Mouse (Mus musculus): ENCODE measurements around the gene Ptpn11. TPM values are rescaled to one million over a fixed set of nuclear protein-coding genes. Genes with fewer than 3 reads are reported as not detected.

The Ptpn11 gene
- polyA plus RNA-seq, 1 experiment from 2014 or later: 23.5 TPM

GRCm38 (mm10) chr5:121158966-121159365 lies 32.2 kb downstream of the Ptpn11 start:
- H3K27ac ChIP-seq (replicated peaks): no peak overlapping the region
- no peak for DNase-seq (ENCODE audit: low spot score)
- 90% methylated on average over 7 of the region's 7 CpGs for WGBS
- H3K4me1 ChIP-seq: no peaks in the 10 kb centered on the region
- peaks cover 99% of the 10 kb centered on the region for H3K36me3 ChIP-seq
- no peaks in the 10 kb centered on the region for H3K27me3 ChIP-seq (ENCODE audit: low read depth, poor library complexity, severe bottlenecking)
- no peak overlapping the region for H3K4me3 ChIP-seq
- no peaks in the 10 kb centered on the region for H3K9me3 ChIP-seq (replicated peaks)

GRCm38 (mm10) chr5:121157489-121157888 lies 33.7 kb downstream of the Ptpn11 start:
- Histone ChIP-seq H3K36me3 (peaks cover 99% of the 10 kb centered on the region), H3K9me3 (replicated peaks) (no peaks in the 10 kb centered on the region), H3K27ac (replicated peaks) (no peak overlapping the region), H3K4me3 (no peak overlapping the region), H3K27me3 (ENCODE audit: low read depth, poor library complexity, severe bottlenecking) (no peaks in the 10 kb centered on the region), H3K4me1 (no peaks in the 10 kb centered on the region)
- no peak for DNase-seq (ENCODE audit: low spot score)
- WGBS: 97% methylated on average over 5 of the region's 5 CpGs

- H3K27ac ChIP-seq (replicated peaks): no peak overlapping the region
- no peak overlapping the region for H3K4me3 ChIP-seq
- peaks cover 99% of the 10 kb centered on the region for H3K36me3 ChIP-seq
- no peaks in the 10 kb centered on the region for H3K27me3 ChIP-seq (ENCODE audit: low read depth, poor library complexity, severe bottlenecking)
- no peaks in the 10 kb centered on the region for H3K4me1 ChIP-seq
- no peak for DNase-seq (ENCODE audit: low spot score)
- no peaks in the 10 kb centered on the region for H3K9me3 ChIP-seq (replicated peaks)
- 92% methylated on average over 2 of the region's 2 CpGs for WGBS
Measured at GRCm38 (mm10) chr5:121157017-121157416, 34.2 kb downstream of the Ptpn11 start.

GRCm38 (mm10) chr5:121156121-121156520 lies 35.1 kb downstream of the Ptpn11 start:
- 93% methylated on average over 4 of the region's 4 CpGs for WGBS
- no peaks in the 10 kb centered on the region for H3K27me3 ChIP-seq (ENCODE audit: low read depth, poor library complexity, severe bottlenecking)
- no peak for DNase-seq (ENCODE audit: low spot score)
- no peaks in the 10 kb centered on the region for H3K4me1 ChIP-seq
- no peak overlapping the region for H3K27ac ChIP-seq (replicated peaks)
- H3K4me3 ChIP-seq: no peak overlapping the region
- H3K9me3 ChIP-seq (replicated peaks): no peaks in the 10 kb centered on the region
- H3K36me3 ChIP-seq: peaks cover 99% of the 10 kb centered on the region

- no peaks in the 10 kb centered on the region for H3K4me1 ChIP-seq
- no peak overlapping the region for H3K4me3 ChIP-seq
- H3K27me3 ChIP-seq (ENCODE audit: low read depth, poor library complexity, severe bottlenecking): no peaks in the 10 kb centered on the region
- no peak for DNase-seq (ENCODE audit: low spot score)
- WGBS: 90% methylated on average over 4 of the region's 4 CpGs
- no peaks in the 10 kb centered on the region for H3K9me3 ChIP-seq (replicated peaks)
- no peak overlapping the region for H3K27ac ChIP-seq (replicated peaks)
- H3K36me3 ChIP-seq: peaks cover 100% of the 10 kb centered on the region
Measured at GRCm38 (mm10) chr5:121150684-121151083, 40.5 kb downstream of the Ptpn11 start.

GRCm38 (mm10) chr5:121149246-121149645 lies 42.0 kb downstream of the Ptpn11 start:
- 94% methylated on average over 1 of the region's 1 CpGs for WGBS
- no peak overlapping the region for H3K4me3 ChIP-seq
- H3K4me1 ChIP-seq: no peaks in the 10 kb centered on the region
- no peak for DNase-seq (ENCODE audit: low spot score)
- no peak overlapping the region for H3K27ac ChIP-seq (replicated peaks)
- H3K27me3 ChIP-seq (ENCODE audit: low read depth, poor library complexity, severe bottlenecking): no peaks in the 10 kb centered on the region
- H3K36me3 ChIP-seq: peaks cover 100% of the 10 kb centered on the region
- H3K9me3 ChIP-seq (replicated peaks): no peaks in the 10 kb centered on the region

GRCm38 (mm10) chr5:121146275-121146674 lies 44.9 kb downstream of the Ptpn11 start:
- no peak for DNase-seq (ENCODE audit: low spot score)
- no peak overlapping the region for H3K27ac ChIP-seq (replicated peaks)

GRCm38 (mm10) chr5:121145609-121146008 lies 45.6 kb downstream of the Ptpn11 start:
- peaks cover 100% of the 10 kb centered on the region for H3K36me3 ChIP-seq
- DNase-seq (ENCODE audit: low spot score): no peak
- no peaks in the 10 kb centered on the region for H3K9me3 ChIP-seq (replicated peaks)
- 96% methylated on average over 5 of the region's 5 CpGs for WGBS
- no peak overlapping the region for H3K27ac ChIP-seq (replicated peaks)
- no peaks in the 10 kb centered on the region for H3K27me3 ChIP-seq (ENCODE audit: low read depth, poor library complexity, severe bottlenecking)
- H3K4me1 ChIP-seq: no peaks in the 10 kb centered on the region
- no peak overlapping the region for H3K4me3 ChIP-seq

More at GRCm38 (mm10) chr5:121146275-121146674, 44.9 kb downstream of the Ptpn11 start:
- 92% methylated on average over 5 of the region's 5 CpGs for WGBS
- Histone ChIP-seq H3K36me3 (peaks cover 100% of the 10 kb centered on the region), H3K27me3 (ENCODE audit: low read depth, poor library complexity, severe bottlenecking) (no peaks in the 10 kb centered on the region), H3K4me3 (no peak overlapping the region), H3K4me1 (no peaks in the 10 kb centered on the region), H3K9me3 (replicated peaks) (no peaks in the 10 kb centered on the region)

GRCm38 (mm10) chr5:121144441-121145238 lies 46.6 kb downstream of the Ptpn11 start:
- Histone ChIP-seq H3K27ac (replicated peaks) (no peak overlapping the region), H3K27me3 (ENCODE audit: low read depth, poor library complexity, severe bottlenecking) (no peaks in the 10 kb centered on the region), H3K9me3 (replicated peaks) (no peaks in the 10 kb centered on the region), H3K36me3 (peaks cover 97% of the 10 kb centered on the region), H3K4me1 (no peaks in the 10 kb centered on the region), H3K4me3 (no peak overlapping the region)
- WGBS: 92% methylated on average over 13 of the region's 13 CpGs
- DNase-seq (ENCODE audit: low spot score): no peak

- Histone ChIP-seq H3K36me3 (peaks cover 97% of the 10 kb centered on the region), H3K4me3 (no peak overlapping the region), H3K4me1 (no peaks in the 10 kb centered on the region), H3K9me3 (replicated peaks) (no peaks in the 10 kb centered on the region), H3K27me3 (ENCODE audit: low read depth, poor library complexity, severe bottlenecking) (no peaks in the 10 kb centered on the region), H3K27ac (replicated peaks) (no peak overlapping the region)
- no peak for DNase-seq (ENCODE audit: low spot score)
- 93% methylated on average over 14 of the region's 14 CpGs for WGBS
Measured at GRCm38 (mm10) chr5:121142431-121143119, 48.6 kb downstream of the Ptpn11 start.

- WGBS: 83% methylated on average over 7 of the region's 7 CpGs
- Histone ChIP-seq H3K4me1 (no peaks in the 10 kb centered on the region), H3K36me3 (peaks cover 96% of the 10 kb centered on the region), H3K27ac (replicated peaks) (no peak overlapping the region), H3K4me3 (no peak overlapping the region), H3K27me3 (ENCODE audit: low read depth, poor library complexity, severe bottlenecking) (no peaks in the 10 kb centered on the region), H3K9me3 (replicated peaks) (no peaks in the 10 kb centered on the region)
- DNase-seq (ENCODE audit: low spot score): no peak
Measured at GRCm38 (mm10) chr5:121140276-121140675, 50.9 kb downstream of the Ptpn11 start.

GRCm38 (mm10) chr5:121137125-121137524 lies 54.1 kb downstream of the Ptpn11 start:
- peaks cover 96% of the 10 kb centered on the region for H3K36me3 ChIP-seq
- WGBS: 96% methylated on average over 8 of the region's 8 CpGs

GRCm38 (mm10) chr5:121131801-121132200 lies 59.4 kb downstream of the Ptpn11 start:
- Histone ChIP-seq H3K27ac (replicated peaks) (no peak overlapping the region), H3K9me3 (replicated peaks) (no peaks in the 10 kb centered on the region), H3K27me3 (ENCODE audit: low read depth, poor library complexity, severe bottlenecking) (no peaks in the 10 kb centered on the region), H3K36me3 (peaks cover 79% of the 10 kb centered on the region), H3K4me1 (no peaks in the 10 kb centered on the region), H3K4me3 (no peak overlapping the region)
- 85% methylated on average over 3 of the region's 3 CpGs for WGBS
- no peak for DNase-seq (ENCODE audit: low spot score)

More at GRCm38 (mm10) chr5:121137125-121137524, 54.1 kb downstream of the Ptpn11 start:
- no peak for DNase-seq (ENCODE audit: low spot score)
- Histone ChIP-seq H3K27me3 (ENCODE audit: low read depth, poor library complexity, severe bottlenecking) (no peaks in the 10 kb centered on the region), H3K4me1 (no peaks in the 10 kb centered on the region), H3K27ac (replicated peaks) (no peak overlapping the region), H3K9me3 (replicated peaks) (no peaks in the 10 kb centered on the region), H3K4me3 (no peak overlapping the region)
